Mouse (Mus musculus) kidney, postnatal 36 days (tissue): ENCODE measurements around the gene Srebf1.

Experiments
- DNase-seq, 2 experiments: peaks; one replicate each; pipeline ENCODE4 v3.0.0; 2021 to 2022; ENCODE audit warnings: mixed read lengths in 2 of 2

Gene Srebf1

GRCm38 (mm10) chr11:60233235-60233634 is 10.9 kb upstream of the Srebf1 start:
- DNase-seq = no peak

DNA sequence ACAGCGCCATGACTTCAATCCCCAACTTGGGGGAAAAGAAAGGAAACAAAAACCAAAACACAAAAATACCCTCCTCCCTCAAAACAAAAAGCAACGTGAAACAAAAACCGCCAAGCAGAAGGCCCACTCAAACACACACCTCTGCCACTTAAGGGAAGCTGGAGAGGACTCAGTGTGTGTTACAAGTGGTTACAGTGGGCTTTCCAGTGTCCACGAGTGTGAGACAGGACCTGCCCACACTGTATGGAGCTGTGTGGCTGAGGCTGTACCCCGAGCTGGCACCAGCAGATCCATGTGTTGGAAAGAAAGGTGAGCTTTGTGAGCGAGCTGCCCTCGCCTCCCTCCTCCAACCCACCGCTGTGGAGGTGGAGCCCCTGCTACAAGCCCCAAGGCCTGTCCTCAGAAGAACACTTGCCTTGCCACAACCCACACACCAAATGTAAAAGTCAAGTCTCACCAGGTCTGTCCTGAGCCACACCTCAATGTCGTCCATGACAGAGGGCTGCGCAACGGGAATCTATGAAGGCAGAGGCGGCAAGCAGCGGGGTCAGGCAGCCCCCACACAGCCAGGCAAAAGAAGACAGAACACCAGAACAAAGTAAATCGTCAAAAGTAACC is 10.2 kb upstream of the Srebf1 start:
- no peak for DNase-seq

- no peak for DNase-seq
Observed at GRCm38 (mm10) chr11:60231951-60232350, 9.6 kb upstream of the Srebf1 start.

DNA sequence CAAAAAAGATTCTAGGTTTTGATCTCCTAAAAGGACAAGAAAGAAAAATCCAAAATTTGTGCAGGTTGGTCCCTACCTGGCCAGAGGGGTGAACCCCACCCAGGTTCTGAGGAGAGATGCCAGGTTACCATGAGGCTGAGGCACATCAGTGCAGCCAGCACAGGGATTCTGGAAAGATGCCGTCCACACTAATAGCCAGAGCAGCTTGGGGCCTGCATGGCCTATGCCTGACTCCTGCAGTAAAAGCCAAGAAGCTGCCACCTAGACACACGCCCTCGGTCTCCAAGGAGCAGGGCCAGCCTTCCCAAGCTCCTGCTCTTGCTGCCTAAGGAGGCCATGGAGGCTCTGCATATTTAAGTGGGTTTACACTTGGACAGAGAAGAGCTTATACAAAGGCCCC is 8.9 kb upstream of the Srebf1 start:
- DNase-seq = no peak

- no peak for DNase-seq
Observed at GRCm38 (mm10) chr11:60230512-60230911, 8.1 kb upstream of the Srebf1 start.

DNA sequence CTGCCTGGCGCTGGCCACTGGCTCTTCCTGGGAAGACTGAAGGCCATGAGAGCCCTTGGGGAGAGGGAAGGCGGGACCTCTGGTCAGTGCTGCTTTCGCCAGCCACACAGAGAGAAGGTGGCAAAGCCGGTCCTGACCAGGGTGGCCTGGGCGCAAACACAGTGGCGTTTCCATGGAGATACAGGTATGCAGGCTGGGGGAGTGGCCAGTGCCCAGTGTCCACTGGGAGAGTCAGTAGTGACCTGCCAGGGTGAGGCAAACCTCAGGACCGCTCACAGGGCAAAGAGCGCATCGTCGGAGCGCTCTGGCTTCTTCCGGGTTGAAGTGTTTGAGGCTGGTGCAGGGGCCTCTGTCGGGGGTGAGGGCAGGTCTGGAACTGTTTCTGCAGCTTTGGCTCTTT is 7.4 kb upstream of the Srebf1 start:
- DNase-seq = peak; percentile 67 to 79

DNA sequence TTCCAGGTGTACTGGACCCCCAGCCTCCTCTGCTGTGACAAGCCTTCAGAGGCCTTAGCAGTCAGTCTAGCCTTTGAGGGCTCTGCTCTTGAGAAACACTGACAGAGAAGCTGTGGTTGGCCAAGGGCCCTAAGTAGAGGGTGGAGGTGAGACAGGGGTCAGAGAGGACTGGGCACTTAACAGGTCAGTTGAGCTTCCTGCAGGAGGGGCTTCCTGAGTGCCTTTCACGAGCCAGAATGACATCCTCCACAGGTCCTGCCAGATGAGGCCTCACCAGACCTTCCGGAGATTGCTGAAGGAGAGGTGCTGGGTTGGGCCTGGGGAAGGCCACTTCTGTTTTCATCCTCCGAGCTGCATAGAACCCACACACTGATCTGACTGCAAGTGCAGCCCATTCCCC is 6.1 kb upstream of the Srebf1 start:
- no peak for DNase-seq

DNA sequence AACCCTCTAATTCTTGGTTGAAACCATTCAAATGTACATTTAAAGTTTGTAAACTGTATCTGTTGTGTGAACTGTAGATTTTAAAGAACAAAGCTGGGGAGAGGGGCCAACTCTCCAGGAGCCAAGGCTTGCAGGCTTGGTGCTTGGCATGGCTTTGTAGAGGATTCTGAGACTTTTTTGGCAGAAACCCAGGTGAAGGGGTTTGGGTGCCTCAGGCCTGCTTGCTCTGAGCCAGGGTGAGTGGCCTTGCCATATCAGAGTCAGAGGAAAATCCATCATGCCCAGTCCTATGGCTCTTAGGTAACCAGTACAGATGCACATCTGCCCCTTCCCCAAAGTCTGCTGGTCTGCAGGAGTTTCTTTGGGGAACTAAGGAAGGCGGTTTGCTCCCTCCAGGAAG is 3.5 kb upstream of the Srebf1 start:
- DNase-seq = no peak

DNA sequence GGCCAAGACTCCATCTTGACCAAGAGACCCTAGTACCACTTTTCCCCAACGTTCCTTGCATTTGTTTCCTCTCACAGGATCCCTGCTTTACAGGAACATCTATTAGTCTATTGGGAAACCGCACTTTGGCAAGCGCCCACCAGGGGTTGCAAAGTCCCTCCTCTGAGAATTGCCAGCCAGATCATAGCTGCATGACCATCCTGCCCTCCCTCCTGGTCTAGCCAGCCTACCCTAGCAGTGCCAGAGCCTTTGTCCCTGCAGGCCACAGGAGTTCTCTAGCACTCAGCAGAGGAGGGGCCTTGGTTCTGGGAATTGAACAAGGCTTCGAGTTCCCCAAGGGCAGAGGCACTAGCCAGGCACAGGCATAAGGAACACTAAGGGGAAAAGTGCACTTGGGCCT is 2.3 kb upstream of the Srebf1 start:
- peak; percentile 40 to 55 for DNase-seq

DNA sequence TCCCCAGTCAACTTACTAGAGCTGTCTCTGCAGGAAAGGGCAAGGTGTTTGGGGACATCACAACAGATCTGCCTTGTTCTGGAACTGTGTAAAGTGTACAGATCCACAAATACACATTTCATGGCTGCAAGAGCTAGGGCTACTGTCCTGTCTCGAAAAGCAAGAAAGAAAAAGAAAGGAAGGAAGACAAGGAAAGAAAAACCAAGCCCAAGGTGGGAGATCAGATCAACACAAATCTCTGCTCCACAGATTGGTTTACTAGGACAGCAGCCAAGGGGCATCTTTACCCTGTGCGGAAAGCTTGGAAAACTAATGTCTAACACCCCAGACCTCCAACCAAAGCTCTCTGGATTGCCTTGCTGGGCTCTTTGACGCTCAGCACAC is 304 bp downstream of the Srebf1 start:
- no peak for DNase-seq

- DNase-seq = no peak
Observed at GRCm38 (mm10) chr11:60221425-60221824, 956 bp downstream of the Srebf1 start.

DNA sequence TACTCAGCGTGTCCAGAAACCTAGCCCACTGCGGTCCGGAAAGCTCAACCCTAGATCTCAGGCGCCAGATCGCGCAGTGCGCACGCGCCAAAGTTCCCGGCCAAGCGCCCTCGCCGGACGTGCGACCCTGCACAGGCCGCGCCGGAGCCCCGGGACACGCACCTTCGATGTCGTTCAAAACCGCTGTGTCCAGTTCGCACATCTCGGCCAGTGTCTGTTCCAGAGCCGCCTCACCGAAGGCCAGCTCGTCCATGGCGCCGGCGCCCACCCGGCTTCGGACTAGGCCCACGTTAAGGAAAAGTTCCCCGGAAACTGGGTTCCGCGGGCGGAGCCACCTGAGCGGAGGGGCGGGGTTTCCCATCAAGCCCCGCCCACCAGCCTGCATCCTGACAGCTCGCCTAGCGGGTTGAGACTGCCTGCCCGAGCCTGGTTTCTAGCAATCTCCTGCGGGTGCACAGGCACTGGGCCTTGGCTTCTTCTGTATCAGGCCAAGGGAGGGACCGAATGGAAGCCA is 2.0 kb downstream of the Srebf1 start:
- peak; percentile 92 to 96 for DNase-seq

- no peak for DNase-seq
Observed at GRCm38 (mm10) chr11:60219609-60220008, 2.8 kb downstream of the Srebf1 start.

DNA sequence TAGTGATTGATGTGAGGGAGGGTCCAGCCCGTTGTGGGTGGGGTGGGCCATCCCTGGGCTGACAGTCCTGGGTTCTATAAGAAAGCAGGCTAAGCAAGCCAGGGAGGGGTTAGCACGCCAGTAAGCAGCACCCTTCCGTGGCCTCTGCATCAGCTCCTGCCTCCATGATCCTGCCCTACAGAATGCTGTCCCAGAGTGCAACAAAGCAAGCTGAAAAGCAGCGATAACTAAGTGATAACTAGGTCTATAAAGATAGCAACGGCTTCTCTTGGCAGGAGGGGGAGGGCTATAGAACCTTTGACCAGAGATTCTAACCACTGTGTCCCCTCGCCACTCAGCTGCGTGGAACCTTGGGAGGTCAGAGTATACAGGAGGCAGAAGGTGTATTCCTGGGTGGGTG is 4.9 kb downstream of the Srebf1 start:
- no peak for DNase-seq

DNA sequence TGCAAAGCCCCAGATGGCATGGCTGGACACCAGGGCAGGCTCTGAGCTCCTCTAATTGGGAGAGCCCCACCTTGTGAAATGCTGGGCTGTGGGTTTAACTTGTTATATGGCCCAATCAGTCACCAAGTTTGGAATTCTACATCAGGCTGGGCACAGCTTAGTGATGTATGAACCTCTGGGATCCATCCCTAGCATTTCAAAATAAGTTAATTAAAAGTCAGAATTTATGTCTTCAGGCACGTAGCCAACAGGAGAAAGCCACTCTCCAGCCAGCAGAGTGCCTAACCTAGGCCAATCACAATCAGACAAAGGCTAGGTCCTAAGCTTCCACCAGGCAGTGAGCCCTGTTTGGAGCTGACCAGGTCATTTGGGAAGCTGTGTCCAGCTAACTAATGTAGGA is 5.7 kb downstream of the Srebf1 start:
- DNase-seq = peak in 1 of 2 experiments; percentile 35

- no peak for DNase-seq
Observed at GRCm38 (mm10) chr11:60213266-60213665, 9.1 kb downstream of the Srebf1 start.

DNA sequence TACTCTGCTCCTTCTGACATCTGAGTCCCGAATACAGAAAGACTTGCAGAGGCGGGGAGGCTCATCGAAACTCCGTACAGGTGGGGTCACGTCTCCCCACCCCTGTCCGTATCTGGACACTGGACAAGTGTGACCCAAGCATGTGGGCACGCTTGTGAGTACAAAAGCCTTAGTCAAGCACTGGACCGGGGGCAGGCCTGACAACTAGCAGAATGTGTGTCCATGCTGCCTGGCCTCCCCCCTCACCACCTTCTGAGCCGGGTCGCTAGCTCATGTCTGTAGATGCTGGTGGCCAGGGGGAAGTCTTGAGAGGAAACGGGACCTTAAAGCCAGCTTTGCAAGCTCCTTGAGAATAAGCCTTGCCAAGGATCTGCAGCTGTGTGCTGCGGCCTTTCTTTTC is 10.6 kb downstream of the Srebf1 start:
- no peak for DNase-seq

DNA sequence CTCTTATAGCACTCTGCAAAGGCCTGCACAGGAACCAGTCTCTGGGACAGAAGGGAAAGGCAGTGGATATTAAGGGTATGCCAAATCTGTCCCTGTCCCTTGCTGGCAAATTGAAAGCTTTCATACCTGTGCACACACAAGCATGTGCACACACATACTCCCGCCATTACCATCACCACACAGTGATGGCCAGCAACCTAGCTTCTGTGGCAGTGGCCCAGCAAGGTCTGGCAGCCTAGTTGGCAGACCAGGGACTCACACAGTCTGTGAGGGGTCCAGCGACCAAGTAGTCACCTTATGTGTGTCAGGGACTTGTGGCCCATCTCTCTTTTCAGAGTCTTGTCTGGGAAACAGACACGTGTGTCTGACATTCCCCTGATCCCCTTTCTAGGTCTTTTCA is 11.2 kb downstream of the Srebf1 start:
- DNase-seq = no peak

GRCm38 (mm10) chr11:60210305-60210724 is 12.1 kb downstream of the Srebf1 start:
- DNase-seq = peak; percentile 96 to 99

DNA sequence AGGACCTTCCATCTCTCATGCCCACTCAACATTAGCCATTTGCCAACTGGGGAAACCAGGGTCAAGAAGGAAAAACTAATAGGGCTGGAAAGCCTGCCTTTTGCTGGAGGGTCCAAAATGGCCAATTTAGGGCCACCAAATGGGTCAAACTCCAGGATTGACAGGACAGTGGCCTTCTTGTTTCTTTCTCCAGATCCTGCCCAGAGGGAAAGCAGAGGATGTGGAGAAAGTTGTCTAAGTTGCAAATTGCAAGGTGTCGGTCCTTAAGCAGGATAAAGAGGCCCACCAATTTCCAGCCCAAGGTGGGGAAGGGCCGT is 12.5 kb downstream of the Srebf1 start:
- DNase-seq = no peak

DNA sequence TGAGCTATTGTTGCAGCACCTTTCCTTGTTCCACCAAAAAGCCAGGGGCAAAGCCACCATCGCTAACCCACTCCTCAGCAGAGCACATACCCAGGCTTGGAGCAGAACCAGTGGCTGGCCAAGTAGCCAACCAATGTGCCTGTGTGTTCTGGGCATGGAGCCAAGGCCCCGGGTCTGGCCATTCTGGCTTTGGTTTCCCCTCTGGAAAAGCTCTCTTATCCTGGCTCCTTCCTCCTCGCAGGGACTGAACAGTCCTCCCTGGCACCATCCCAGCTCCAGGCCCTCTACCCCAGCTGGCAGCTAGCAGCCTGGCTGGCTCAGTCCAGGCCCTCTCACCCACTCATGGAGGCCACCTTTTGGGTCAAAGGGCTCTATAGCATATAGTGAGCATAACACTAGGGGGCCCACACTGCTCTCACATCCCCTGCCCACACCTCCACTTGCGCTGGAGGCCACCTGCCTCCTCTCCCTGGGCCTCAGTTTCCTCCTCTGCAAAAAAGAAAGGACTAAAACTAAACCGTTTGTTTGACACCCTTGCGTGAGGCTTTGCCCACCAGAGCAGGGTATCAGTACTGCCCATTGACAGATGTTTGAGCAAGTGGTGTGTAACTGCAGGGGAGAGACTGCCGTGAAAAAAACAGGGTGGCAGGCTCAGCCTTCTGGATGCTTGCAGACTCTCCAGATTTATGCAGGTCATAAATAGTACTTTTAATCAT is 13.0 kb downstream of the Srebf1 start:
- DNase-seq = peak; percentile 85 to 91

DNA sequence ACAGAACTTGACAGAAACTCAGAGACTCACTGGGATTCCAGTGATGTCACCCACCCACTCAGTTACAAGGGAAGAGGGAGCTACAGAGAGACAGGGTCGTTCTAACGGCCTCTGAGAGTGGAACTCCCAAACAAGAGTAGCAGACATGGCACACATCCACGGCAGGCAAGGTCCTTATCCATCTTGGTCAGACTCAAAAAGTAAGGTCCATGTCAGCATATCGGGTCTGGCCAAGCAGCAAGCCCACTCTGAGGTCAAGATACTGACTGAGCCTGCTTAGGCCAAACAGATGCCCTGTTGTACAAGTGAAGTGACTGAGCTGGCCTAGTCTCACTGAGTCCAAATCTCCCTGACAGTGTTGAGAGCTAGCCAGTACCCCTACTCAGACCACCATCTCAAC is 13.7 kb downstream of the Srebf1 start:
- no peak for DNase-seq

- DNase-seq = peak; percentile 55 to 56
Observed at GRCm38 (mm10) chr11:60208201-60208600, 14.2 kb downstream of the Srebf1 start.

DNA sequence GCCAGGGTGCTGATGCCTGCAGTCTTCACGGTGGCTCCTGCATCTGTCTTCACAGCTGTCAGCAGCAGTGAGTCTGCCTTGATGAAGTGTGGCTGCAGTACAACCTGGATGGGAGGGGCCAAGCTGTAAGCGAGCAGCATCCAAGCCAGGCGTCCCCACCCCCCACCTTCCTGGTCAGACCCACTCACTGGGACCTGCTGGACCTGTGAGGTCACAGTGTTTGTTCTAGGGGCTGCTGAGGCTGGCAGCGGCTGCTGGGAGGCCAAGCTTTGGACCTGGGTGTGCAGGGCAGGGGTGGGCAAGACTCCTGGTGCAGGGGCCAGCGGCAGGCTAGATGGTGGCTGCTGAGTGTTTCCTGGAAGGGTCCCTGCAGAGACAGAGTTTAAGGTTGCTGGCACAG is 16.2 kb downstream of the Srebf1 start:
- no peak for DNase-seq

DNA sequence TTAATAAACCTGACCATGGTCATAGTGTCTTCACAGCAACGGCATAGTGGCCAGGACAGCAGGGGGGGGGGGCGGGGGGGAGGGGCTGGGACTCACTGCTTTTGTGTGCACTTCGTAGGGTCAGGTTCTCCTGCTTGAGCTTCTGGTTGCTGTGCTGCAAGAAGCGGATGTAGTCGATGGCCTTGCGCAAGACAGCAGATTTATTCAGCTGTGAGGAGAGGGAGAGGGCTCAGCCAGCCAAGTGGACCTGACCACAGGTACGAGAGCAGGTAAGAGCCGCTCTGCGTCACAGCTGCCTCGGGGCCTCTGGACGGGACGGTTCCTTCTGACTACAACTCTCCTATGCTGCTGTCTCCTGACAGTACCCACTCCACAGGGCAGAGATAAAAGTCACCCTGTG is 17.4 kb downstream of the Srebf1 start:
- no peak for DNase-seq
